Comparison of ENCODE assay signal across 19 mouse cellular contexts in the genomic region with DNA sequence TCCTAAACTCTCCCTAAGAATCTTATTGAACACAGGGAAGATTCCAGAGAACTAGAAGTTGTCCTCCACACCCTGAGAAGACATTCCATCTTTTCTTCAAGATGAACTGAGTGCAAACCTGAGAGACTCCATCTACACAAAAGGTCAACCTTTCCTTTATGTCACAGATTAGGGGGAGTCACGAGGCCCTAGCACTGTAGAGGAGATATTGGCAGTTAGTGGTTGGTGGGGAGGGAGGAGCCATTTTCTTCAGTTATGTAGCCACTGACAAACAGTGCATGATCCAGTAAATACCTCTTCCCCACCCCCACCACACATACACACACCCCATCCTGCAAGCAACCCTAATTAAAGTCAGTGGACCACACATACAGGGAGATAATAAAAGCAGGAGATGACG. TPM values are rescaled to one million over a fixed set of nuclear protein-coding genes. Genes with fewer than 3 reads are reported as not detected.
DNase-seq lines count a peak whose midpoint lies in the region; TF ChIP-seq lines count a peak whose summit lies in the region.
"Had no signal": no experiment of that assay in that cellular context is flagged by ENCODE, and none has a peak within 500 bp of the region (broad histone marks: within the 10 kb centered on the region; RNA-seq: fewer than 3 reads in every experiment).

No protein-coding gene starts in this region.

- 0 out of 2 replicates have a peak, but pooled peaks cover 13% of the 10 kb centered on the region for H3K4me1 ChIP-seq in heart, embryonic 10.5 days
- no peaks in the 10 kb centered on the region for H3K4me1 ChIP-seq in heart, adult 2 months (ENCODE audit: control insufficient read depth, insufficient read depth, low read length)
- H3K4me1 ChIP-seq: embryonic facial prominence, embryonic 12.5 days; forebrain, embryonic 13.5 days had no signal

- H3K9ac ChIP-seq in heart, adult 2 months (ENCODE audit: low read depth, low read length), result no peak overlapping the region
- H3K9ac ChIP-seq: embryonic facial prominence, embryonic 12.5 days; forebrain, embryonic 13.5 days; forebrain, embryonic 15.5 days; forebrain, postnatal 0 days had no signal

- H3K27me3 ChIP-seq in heart, embryonic 10.5 days (ENCODE audit: insufficient read depth, poor library complexity, severe bottlenecking), result peaks cover 23% of the 10 kb centered on the region
- no peaks in the 10 kb centered on the region; the same call in 1 of the 2 replicates for H3K27me3 ChIP-seq in heart, adult 2 months (ENCODE audit: control insufficient read depth, insufficient read depth, low read length)
- H3K27me3 ChIP-seq: embryonic facial prominence, embryonic 12.5 days; forebrain, embryonic 13.5 days; forebrain, embryonic 15.5 days had no signal

- no peaks in the 10 kb centered on the region for H3K36me3 ChIP-seq in heart, embryonic 10.5 days
- H3K36me3 ChIP-seq in heart, adult 2 months (ENCODE audit: control insufficient read depth, insufficient read depth, low read length), result no peaks in the 10 kb centered on the region
- H3K36me3 ChIP-seq: embryonic facial prominence, embryonic 10.5 days; embryonic facial prominence, embryonic 12.5 days; forebrain, embryonic 15.5 days had no signal

- TF ChIP-seq EP300 in heart, adult 2 months (IDR thresholded peaks at IDR 0.05; ENCODE audit: insufficient read depth, low read depth, low read length), result no peak

- H3K27ac ChIP-seq in heart, embryonic 10.5 days, result no peak overlapping the region
- no peak overlapping the region for H3K27ac ChIP-seq in heart, adult 2 months
- H3K27ac ChIP-seq: embryonic facial prominence, embryonic 10.5 days; embryonic facial prominence, embryonic 12.5 days; forebrain, embryonic 13.5 days; forebrain, embryonic 15.5 days had no signal

- peak; percentile 25 for DNase-seq in heart, embryonic 10.5 days (ENCODE audit: low spot score)
- no peak for DNase-seq in heart, adult 2 months
- peak; percentile 19 for DNase-seq in testis, postnatal 10 days (ENCODE audit: low spot score)
- DNase-seq in testis, postnatal 14 days (ENCODE audit: low spot score), result no peak
- DNase-seq in spleen, postnatal 10 days (ENCODE audit: low spot score in 2 of 2), result no peak
- DNase-seq: adrenal gland, adult 8-10 months; adrenal gland, postnatal 14 days; adrenal gland, postnatal 36 days; cerebellum, adult 11-12 months; cerebellum, adult 2 months; cerebellum, adult 9-10 months; cerebellum, postnatal 10 days; cerebellum, postnatal 25 days; forebrain, postnatal 0 days had no signal

- no peak for TF ChIP-seq CTCF in heart, adult 2 months (IDR thresholded peaks at IDR 0.05)

- no peak for TF ChIP-seq POLR2A in heart, adult 2 months (IDR thresholded peaks at IDR 0.05; ENCODE audit: insufficient read depth, low read depth, low read length)

- intact Hi-C loops in heart, adult 2 months (cut with DNase I), result loop anchor here (10.0 kb wide), 1 partner anchor 744 kb away; no protein-coding TSS in a partner anchor

- WGBS in heart, embryonic 10.5 days, result 40% methylated on average over 2 of the region's 2 CpGs
- 24% methylated on average over 2 of the region's 2 CpGs for WGBS in heart, adult 2 months

- no peaks in the 10 kb centered on the region for H3K79me2 ChIP-seq in heart, adult 2 months (replicated peaks; ENCODE audit: control insufficient read depth, insufficient read depth, low read length)

- H3K9me3 ChIP-seq in heart, embryonic 10.5 days, result no peaks in the 10 kb centered on the region
- H3K9me3 ChIP-seq: embryonic facial prominence, embryonic 10.5 days; embryonic facial prominence, embryonic 12.5 days; forebrain, embryonic 13.5 days; forebrain, embryonic 15.5 days had no signal

- no peak overlapping the region for H3K4me3 ChIP-seq in heart, embryonic 10.5 days
- H3K4me3 ChIP-seq in heart, adult 2 months, result no peak overlapping the region
- H3K4me3 ChIP-seq: embryonic facial prominence, embryonic 10.5 days; embryonic facial prominence, embryonic 12.5 days; forebrain, embryonic 13.5 days; forebrain, embryonic 15.5 days had no signal

RNA-seq across cellular contexts. Expression of a gene that starts 44.4 kb away (rescaled TPM):
- polyA plus RNA-seq in heart, embryonic 10.5 days (2016; fragmentation: Nextera tagmentation; extraction: Ambion mirVana), result 6.9 and 10.2 TPM in 2 replicates
- 1 to 10 TPM; 1.0 to 1.1 TPM for total RNA-seq in heart, adult 2 months (2021)
- polyA plus RNA-seq in heart, adult 2 months (2012; rRNA removed), result 2.1 and 3.2 TPM in 2 replicates
- polyA plus RNA-seq: Patski had no signal

Comparison
In these comparisons a context has a peak if more than half of its experiments do, and no peak if none do; other contexts are left out.
1. DNase-seq: peak in heart, embryonic 10.5 days (single experiment) and testis, postnatal 10 days (single experiment); none in heart, adult 2 months (0 of 2), testis, postnatal 14 days (single experiment) and spleen, postnatal 10 days (0 of 2).